Mouse (Mus musculus): ENCODE data around the gene Cracr2a.

GRCm38 (mm10) chr6:127529451-127529850 is 31.7 kb upstream of the Cracr2a start:
- TF ChIP-seq TAL1 (IDR thresholded peaks at IDR 0.05; ENCODE audit: low read length) (no peak), GATA1 (IDR thresholded peaks at IDR 0.05; ENCODE audit: low read length) (no peak)

Data from erythroblast, embryonic 14.5 days (primary cell).